Mouse (Mus musculus): ENCODE measurements at regions not wholly inside any gene's neighbourhood (a gene's known extent, or its start where the extent isn't known, plus 50 kb on each side); places are given as distances from the start of the nearest gene placed in this dataset.
A peak's percentile ranks its signal among the peaks of the same experiment; 100 is the strongest.

DNA sequence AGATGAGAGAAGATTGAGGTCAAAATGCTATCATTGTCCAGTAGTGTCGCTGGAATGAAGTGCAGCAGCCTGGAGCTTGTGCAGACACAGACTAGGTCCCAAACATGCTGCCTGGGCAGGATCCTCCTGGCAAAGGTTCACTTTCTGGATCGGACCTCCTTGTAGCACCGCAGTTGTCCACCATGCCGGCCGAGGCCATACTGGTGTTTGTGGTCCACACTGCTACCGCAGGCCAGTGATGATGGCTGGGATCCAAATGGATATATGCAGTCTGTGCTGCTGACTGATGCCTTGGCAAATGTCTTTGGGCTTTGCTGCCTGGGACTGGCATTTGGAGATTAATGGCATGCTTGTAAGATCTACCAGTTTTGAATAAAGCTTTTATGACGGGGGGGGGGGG, 174.5 kb upstream of the Tas2r134 start:
- DNase-seq (ENCODE audit: low read depth, low spot score), result no peak

GRCm38 (mm10) chr2:51448121-51448520, 179.2 kb upstream of the Tas2r134 start:
- no peak for DNase-seq (ENCODE audit: low read depth, low spot score)

GRCm38 (mm10) chr2:51447616-51448015, 179.7 kb upstream of the Tas2r134 start:
- no peak for DNase-seq (ENCODE audit: low read depth, low spot score)

- DNase-seq (ENCODE audit: low read depth, low spot score), result no peak
Observed at GRCm38 (mm10) chr2:51444386-51445080, 182.8 kb upstream of the Tas2r134 start.

DNA sequence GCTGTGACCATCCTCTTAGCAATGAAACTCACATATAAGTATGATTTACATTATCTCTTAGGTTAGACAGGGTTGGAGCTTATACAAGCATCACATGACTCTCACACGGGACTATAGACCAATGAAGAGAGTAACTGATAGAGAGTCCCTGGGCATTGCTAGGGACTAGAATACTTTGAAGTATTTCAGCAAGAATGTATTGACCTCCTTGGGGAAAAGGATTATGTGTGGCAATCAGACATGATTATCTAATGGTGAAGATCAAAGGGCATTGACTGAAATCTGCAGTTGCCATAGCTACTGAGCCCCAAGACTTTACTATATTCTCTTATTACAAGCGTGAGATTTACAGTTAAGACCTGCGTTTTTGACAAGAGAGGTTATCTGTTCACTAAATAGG, 183.4 kb upstream of the Tas2r134 start:
- DNase-seq (ENCODE audit: low read depth, low spot score), result no peak

GRCm38 (mm10) chr2:51439047-51439446, 188.3 kb upstream of the Tas2r134 start:
- no peak for DNase-seq (ENCODE audit: low read depth, low spot score)

GRCm38 (mm10) chr2:51436590-51436989, 190.7 kb upstream of the Tas2r134 start:
- no peak for DNase-seq (ENCODE audit: low read depth, low spot score)

DNA sequence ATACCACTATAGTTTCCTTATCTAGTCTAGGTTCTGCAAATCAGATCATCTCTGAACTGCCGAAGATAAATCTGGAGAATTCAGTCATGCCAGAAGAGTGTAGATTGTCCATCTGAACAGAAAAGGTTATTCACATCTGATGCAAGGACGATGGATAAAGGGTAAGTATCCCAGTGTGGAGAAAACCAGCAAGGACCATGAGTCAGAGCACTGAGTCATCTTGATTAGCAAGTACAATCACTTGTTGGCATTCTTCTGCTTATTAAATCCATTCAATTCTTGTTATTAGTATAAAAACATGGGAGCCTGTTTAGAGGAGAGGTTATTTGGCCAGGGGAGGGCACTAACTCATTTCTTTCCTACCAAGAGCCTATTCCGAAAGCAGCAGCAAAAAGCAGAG, 195.7 kb upstream of the Tas2r134 start:
- no peak for DNase-seq (ENCODE audit: low read depth, low spot score)

DNA sequence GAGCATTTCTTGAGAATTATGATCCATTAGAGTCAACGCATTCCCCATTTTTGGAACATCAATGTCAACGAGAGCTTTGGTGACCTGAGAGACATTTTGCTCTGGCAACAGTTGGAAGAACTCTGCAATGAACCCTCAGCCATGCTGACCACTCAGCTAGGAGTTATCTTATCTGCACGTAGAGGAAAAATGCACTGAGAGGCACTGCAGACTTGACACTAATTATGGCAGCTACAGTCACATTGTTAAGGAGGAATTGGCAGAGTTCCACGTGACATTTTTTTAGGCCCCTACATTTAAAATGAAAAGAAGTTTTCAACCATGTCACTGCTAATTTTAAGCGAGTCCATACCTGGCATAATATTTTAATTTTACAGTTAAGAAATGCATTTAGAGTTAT, 197.6 kb upstream of the Tas2r134 start:
- DNase-seq (ENCODE audit: low read depth, low spot score), result no peak

- no peak for DNase-seq (ENCODE audit: low read depth, low spot score)
Observed at GRCm38 (mm10) chr2:51422442-51422841, 204.9 kb upstream of the Tas2r134 start.

- DNase-seq (ENCODE audit: low read depth, low spot score), result no peak
Observed at GRCm38 (mm10) chr2:51417908-51418690, 209.2 kb upstream of the Tas2r134 start.

- DNase-seq (ENCODE audit: low read depth, low spot score), result no peak
Observed at GRCm38 (mm10) chr2:51388390-51388789, 238.9 kb upstream of the Tas2r134 start.

- peak; percentile 20 for DNase-seq (ENCODE audit: low read depth, low spot score)
Observed at GRCm38 (mm10) chr2:51387136-51387535, 238.2 kb upstream of the Rnd3 start.

DNA sequence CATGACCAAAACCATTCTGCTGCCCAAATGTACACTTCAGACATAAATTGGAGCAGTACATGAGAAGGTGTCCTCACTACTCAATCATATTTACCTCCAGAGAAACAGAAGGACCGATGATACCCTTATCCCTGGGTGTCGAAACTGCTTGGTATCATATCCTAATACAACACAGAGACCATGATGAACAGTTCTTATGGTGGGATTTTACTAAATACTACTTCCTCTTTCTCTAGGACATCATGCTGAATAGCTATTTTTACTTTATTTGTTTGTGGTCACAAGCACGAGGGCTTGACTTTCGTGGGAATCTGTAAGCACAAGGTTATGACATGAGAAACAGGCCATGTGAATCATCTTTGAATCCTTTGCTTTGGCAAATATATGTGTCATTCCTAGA, 227.7 kb upstream of the Rnd3 start:
- DNase-seq (ENCODE audit: low read depth, low spot score), result no peak

GRCm38 (mm10) chr2:51374636-51375035, 225.7 kb upstream of the Rnd3 start:
- DNase-seq (ENCODE audit: low read depth, low spot score), result no peak

GRCm38 (mm10) chr2:51372771-51373170, 223.9 kb upstream of the Rnd3 start:
- DNase-seq (ENCODE audit: low read depth, low spot score), result no peak

DNA sequence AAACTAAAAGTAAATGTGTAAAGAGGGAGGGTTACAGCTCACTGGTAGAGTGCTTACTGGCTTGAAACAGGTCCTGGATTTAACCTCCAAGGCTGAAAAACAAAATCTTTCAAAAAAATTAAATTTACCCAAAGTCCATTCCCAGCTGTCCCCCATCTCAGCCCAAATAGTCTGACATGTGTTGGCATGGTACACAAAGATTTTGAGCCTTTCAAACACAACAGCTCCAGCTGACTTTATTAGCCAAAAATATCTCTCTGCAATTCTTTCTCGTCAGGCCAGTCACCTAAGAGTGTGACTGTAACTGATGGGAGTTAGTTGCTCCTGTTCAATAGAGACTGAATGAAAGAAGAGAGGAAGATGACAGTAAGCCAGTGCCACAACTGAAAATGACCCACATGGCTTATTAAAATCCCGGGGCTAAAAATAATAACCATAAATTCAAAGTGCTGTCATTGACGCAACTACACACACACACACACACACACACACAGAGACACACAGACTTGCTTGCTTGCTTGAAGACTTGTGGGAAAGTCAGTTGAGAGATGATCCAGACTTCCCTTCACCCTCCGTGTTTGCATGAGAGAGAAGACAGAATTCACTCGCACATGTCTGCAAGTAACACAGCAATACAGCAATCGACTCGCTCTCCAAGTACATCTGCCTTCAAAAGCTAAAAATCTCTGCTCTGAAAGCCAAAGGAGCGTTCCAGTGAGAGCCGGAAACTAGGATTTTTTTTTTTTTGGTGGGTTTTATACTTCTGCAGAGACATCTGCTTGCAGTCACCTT, 214.1 kb upstream of the Rnd3 start:
- no peak for DNase-seq (ENCODE audit: low read depth, low spot score)

- DNase-seq (ENCODE audit: low read depth, low spot score), result no peak
Observed at GRCm38 (mm10) chr2:51355281-51355680, 206.4 kb upstream of the Rnd3 start.

- DNase-seq (ENCODE audit: low read depth, low spot score), result no peak
Observed at GRCm38 (mm10) chr2:51354800-51355199, 205.9 kb upstream of the Rnd3 start.

- no peak for DNase-seq (ENCODE audit: low read depth, low spot score)
Observed at GRCm38 (mm10) chr2:51349614-51350013, 200.7 kb upstream of the Rnd3 start.

GRCm38 (mm10) chr2:51348774-51349173, 199.9 kb upstream of the Rnd3 start:
- no peak for DNase-seq (ENCODE audit: low read depth, low spot score)

DNA sequence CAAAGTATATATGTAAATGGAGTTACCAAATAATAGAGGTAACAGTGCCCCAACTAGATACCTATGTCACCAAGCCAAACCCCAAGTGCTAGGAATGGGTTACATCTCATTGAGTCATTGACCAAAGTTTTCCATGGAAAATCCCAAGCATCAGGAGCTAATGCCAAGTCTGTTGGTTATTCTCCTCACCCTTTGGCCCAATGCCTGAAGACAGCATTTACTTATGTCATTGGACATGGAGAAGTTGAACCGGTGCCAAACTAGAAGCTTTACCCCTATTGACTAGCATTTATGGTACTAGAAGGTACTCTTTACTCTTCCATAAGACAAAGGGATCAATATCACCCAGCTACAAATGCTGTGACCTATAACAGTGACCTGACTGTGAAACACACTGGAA, 198.2 kb upstream of the Rnd3 start:
- DNase-seq (ENCODE audit: low read depth, low spot score), result no peak

Measured in brain, embryonic 18.5 days (tissue).